Mouse (Mus musculus): ENCODE results near the gene Slamf1. TPM values are rescaled to one million over a fixed set of nuclear protein-coding genes. Genes with fewer than 3 reads are reported as not detected.

Gene Slamf1
- polyA plus RNA-seq, 1 experiment from 2014 or later: 0.29 TPM

DNA sequence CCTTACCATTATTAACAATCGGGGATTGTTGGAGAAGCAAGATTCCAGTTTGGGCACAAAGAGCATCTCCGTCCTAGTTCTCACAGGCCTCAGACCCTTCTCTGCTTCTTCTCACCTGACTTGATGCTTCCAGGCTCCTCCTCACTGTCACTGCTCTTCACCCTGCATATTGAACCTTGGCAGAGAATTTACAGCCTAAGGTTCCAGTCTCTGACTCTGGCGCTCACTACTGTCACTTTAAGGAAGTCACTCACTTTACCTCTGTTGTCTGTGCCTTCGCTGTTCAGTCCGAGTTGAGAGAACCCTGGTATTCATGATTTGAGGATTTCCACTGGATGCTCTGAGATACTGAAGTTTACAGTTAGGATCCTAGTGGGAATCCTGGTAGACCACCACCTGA is 7.3 kb downstream of the Slamf1 start:
- WGBS: 78% methylated on average over 5 of the region's 5 CpGs
- H3K27me3 ChIP-seq (ENCODE audit: control insufficient read depth, insufficient read depth, low read length): no peaks in the 10 kb centered on the region
- DNase-seq (ENCODE audit: low spot score, missing footprints) (peak; percentile 23), ATAC-seq (ENCODE audit: low FRiP score) (no peak)
- no peak overlapping the region for H3K4me3 ChIP-seq (ENCODE audit: low read depth, low read length)
- no peaks in the 10 kb centered on the region for H3K9me3 ChIP-seq (ENCODE audit: control insufficient read depth, low read length)
- H3K27ac ChIP-seq (ENCODE audit: low read depth, low read length): no peak overlapping the region
- H3K4me1 ChIP-seq (ENCODE audit: control insufficient read depth, insufficient read depth, low read length): no peaks in the 10 kb centered on the region
- no peak overlapping the region for H3K9ac ChIP-seq (ENCODE audit: low read length)
- no peak overlapping the region for H3K4me2 ChIP-seq
- H3K36me3 ChIP-seq (ENCODE audit: control insufficient read depth, insufficient read depth, low read length): no peaks in the 10 kb centered on the region

DNA sequence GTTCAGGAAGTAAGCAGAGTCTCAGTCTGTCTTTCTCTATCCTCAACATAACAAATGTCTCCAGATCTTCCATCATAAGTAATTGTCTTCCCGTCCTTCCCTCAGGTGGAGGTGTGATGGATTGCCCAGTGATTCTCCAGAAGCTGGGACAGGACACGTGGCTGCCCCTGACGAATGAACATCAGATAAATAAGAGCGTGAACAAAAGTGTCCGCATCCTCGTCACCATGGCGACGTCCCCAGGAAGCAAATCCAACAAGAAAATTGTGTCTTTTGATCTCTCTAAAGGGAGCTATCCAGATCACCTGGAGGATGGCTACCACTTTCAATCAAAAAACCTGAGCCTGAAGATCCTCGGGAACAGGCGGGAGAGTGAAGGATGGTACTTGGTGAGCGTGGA is 7.8 kb downstream of the Slamf1 start:
- Histone ChIP-seq H3K27ac (ENCODE audit: low read depth, low read length) (no peak overlapping the region), H3K27me3 (ENCODE audit: control insufficient read depth, insufficient read depth, low read length) (no peaks in the 10 kb centered on the region), H3K4me3 (ENCODE audit: low read depth, low read length) (no peak overlapping the region), H3K4me2 (no peak overlapping the region), H3K9ac (ENCODE audit: low read length) (no peak overlapping the region), H3K4me1 (ENCODE audit: control insufficient read depth, insufficient read depth, low read length) (no peaks in the 10 kb centered on the region), H3K36me3 (ENCODE audit: control insufficient read depth, insufficient read depth, low read length) (no peaks in the 10 kb centered on the region), H3K9me3 (ENCODE audit: control insufficient read depth, low read length) (no peaks in the 10 kb centered on the region)
- ATAC-seq (ENCODE audit: low FRiP score) (no peak), DNase-seq (ENCODE audit: low spot score, missing footprints) (peak; percentile 39)
- 63% methylated on average over 11 of the region's 11 CpGs for WGBS

DNA sequence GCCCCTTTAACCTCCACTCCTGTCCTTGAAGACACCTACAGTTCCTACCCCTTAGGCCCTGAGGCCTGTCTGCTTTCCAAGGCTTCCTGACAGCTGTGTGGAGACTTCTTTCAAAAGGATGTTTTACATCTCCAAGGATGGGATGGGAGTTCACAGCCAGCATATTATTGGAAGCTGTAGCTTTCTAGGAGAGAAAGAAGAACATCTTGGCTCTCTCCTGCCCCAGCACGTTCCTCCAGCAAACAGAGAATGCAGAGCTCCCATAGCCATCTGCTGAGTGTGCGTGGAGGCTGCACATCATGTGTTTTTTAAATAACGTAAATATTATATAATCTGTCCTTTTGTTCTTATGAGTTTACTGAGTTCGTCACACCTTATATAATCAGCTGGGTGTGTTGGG is 8.9 kb downstream of the Slamf1 start:
- Histone ChIP-seq H3K4me1 (ENCODE audit: control insufficient read depth, insufficient read depth, low read length) (no peaks in the 10 kb centered on the region), H3K4me2 (no peak overlapping the region), H3K9me3 (ENCODE audit: control insufficient read depth, low read length) (no peaks in the 10 kb centered on the region), H3K4me3 (ENCODE audit: low read depth, low read length) (no peak overlapping the region), H3K9ac (ENCODE audit: low read length) (no peak overlapping the region), H3K27me3 (ENCODE audit: control insufficient read depth, insufficient read depth, low read length) (no peaks in the 10 kb centered on the region), H3K27ac (ENCODE audit: low read depth, low read length) (no peak overlapping the region), H3K36me3 (ENCODE audit: control insufficient read depth, insufficient read depth, low read length) (no peaks in the 10 kb centered on the region)
- DNase-seq (ENCODE audit: low spot score, missing footprints) (no peak), ATAC-seq (ENCODE audit: low FRiP score) (no peak)
- 87% methylated on average over 4 of the region's 4 CpGs for whole genome bisulfite sequencing

DNA sequence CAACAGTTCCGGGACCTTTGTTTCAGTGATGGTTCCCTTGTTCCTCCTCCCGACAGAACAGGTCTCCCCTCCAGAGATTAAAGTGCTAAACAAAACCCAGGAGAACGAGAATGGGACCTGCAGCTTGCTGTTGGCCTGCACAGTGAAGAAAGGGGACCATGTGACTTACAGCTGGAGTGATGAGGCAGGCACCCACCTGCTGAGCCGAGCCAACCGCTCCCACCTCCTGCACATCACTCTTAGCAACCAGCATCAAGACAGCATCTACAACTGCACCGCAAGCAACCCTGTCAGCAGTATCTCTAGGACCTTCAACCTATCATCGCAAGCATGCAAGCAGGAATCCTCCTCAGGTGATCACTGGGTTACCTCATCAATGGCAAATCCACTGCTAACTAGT is 10.1 kb downstream of the Slamf1 start:
- Histone ChIP-seq H3K27me3 (ENCODE audit: control insufficient read depth, insufficient read depth, low read length) (no peaks in the 10 kb centered on the region), H3K36me3 (ENCODE audit: control insufficient read depth, insufficient read depth, low read length) (no peaks in the 10 kb centered on the region), H3K9ac (ENCODE audit: low read length) (no peak overlapping the region), H3K9me3 (ENCODE audit: control insufficient read depth, low read length) (no peaks in the 10 kb centered on the region), H3K4me3 (ENCODE audit: low read depth, low read length) (no peak overlapping the region), H3K4me1 (ENCODE audit: control insufficient read depth, insufficient read depth, low read length) (no peaks in the 10 kb centered on the region), H3K4me2 (no peak overlapping the region), H3K27ac (ENCODE audit: low read depth, low read length) (no peak overlapping the region)
- ATAC-seq (ENCODE audit: low FRiP score) (no peak), DNase-seq (ENCODE audit: low spot score, missing footprints) (peak; percentile 33)
- 80% methylated on average over 7 of the region's 7 CpGs for WGBS

DNA sequence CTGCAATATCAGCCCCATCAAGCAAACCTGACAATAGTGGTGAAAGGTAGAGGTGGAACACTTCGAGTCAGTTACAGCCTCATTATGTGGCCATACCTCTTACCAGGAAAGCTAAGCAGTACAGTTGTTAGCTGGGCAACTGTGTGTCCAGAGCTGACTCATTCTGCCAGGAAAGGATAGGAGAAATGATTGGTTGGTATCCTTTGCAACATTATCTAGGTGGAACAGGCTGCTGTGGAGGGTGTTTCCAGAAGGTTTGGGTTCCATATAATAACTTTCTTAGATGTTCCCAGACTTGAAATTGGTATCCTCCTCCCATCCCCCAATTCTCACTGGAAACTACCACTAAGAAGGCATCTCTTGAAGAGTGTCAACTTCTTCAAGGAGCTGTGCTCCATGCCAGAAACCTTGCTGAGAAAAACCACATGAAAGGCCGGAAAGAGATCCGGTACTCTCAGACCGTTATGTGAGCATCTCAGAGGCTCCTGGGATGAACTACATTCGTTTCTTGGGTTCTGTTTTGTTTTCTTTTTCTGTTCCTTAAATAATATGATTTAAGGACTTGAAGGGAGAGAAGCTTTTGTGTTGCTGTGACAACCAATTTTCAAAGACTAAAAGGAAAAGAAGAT is 15.5 kb downstream of the Slamf1 start:
- Histone ChIP-seq H3K27me3 (ENCODE audit: control insufficient read depth, insufficient read depth, low read length) (no peaks in the 10 kb centered on the region), H3K4me1 (ENCODE audit: control insufficient read depth, insufficient read depth, low read length) (no peaks in the 10 kb centered on the region), H3K9me3 (ENCODE audit: control insufficient read depth, low read length) (no peaks in the 10 kb centered on the region), H3K27ac (ENCODE audit: low read depth, low read length) (no peak overlapping the region), H3K4me2 (no peak overlapping the region), H3K4me3 (ENCODE audit: low read depth, low read length) (no peak overlapping the region), H3K36me3 (ENCODE audit: control insufficient read depth, insufficient read depth, low read length) (no peaks in the 10 kb centered on the region), H3K9ac (ENCODE audit: low read length) (no peak overlapping the region)
- DNase-seq (ENCODE audit: low spot score, missing footprints) (no peak), ATAC-seq (ENCODE audit: low FRiP score) (no peak)
- WGBS: 86% methylated on average over 5 of the region's 5 CpGs

DNA sequence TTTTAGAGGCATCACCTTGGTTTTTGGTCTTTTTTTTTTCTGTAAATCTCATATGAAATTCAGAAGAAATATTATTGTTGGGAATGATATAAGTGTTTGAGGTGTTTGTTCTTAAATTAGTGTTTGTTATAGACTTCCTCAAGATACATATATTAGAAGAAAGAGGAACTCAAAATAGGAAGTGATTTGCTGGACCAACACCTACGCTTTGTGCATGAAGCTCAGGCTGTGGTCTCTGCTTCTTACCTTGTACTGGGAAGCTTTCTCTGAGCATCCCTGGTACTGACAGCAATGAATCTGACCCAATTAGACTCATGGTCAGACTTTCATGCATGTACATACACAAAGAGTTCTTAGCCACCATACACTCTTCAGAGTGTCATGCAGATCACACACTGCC is 18.9 kb downstream of the Slamf1 start:
- Histone ChIP-seq H3K36me3 (ENCODE audit: control insufficient read depth, insufficient read depth, low read length) (no peaks in the 10 kb centered on the region), H3K9ac (ENCODE audit: low read length) (no peak overlapping the region), H3K4me2 (no peak overlapping the region), H3K4me1 (ENCODE audit: control insufficient read depth, insufficient read depth, low read length) (no peaks in the 10 kb centered on the region), H3K27me3 (ENCODE audit: control insufficient read depth, insufficient read depth, low read length) (no peaks in the 10 kb centered on the region), H3K9me3 (ENCODE audit: control insufficient read depth, low read length) (no peaks in the 10 kb centered on the region), H3K4me3 (ENCODE audit: low read depth, low read length) (no peak overlapping the region), H3K27ac (ENCODE audit: low read depth, low read length) (no peak overlapping the region)
- 100% methylated on average over 1 of the region's 1 CpGs for WGBS
- DNase-seq (ENCODE audit: low spot score, missing footprints) (no peak), ATAC-seq (ENCODE audit: low FRiP score) (no peak)

DNA sequence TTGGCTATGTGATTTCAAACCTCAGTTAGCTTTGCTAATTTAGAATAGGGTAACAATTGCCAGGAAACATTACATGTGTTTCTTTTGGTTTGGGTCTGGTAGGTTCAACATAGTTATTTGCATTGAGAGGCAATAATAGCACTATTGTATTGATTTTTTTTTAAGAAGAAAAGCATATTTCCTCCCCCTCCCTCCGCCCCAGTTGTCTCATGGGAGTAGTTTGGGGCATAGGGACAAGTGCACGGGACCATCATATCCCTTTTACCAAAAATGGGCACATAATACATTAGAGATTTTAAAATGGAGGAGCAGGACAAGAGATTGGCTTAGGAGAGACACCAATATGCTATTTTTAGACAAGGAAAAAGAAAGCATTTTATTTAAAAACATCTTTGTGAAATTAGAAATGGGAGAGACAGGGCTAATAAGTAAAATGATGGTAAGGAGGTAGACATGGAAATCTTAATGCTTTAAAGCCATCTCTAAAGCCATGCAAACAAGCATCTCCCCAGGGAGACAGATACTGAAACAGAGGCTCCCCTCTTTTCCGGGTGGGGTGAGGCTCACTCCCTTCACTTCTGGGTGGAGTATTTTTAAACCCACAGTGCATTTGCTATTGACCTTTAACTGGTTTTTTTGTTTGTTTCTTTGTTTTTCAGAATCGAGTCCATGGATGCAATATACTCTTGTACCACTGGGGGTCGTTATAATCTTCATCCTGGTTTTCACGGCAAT is 20.5 kb downstream of the Slamf1 start:
- H3K27me3 ChIP-seq (ENCODE audit: control insufficient read depth, insufficient read depth, low read length): no peaks in the 10 kb centered on the region
- no peak overlapping the region for H3K9ac ChIP-seq (ENCODE audit: low read length)
- no peak overlapping the region for H3K4me2 ChIP-seq
- H3K36me3 ChIP-seq (ENCODE audit: control insufficient read depth, insufficient read depth, low read length): no peaks in the 10 kb centered on the region
- 69% methylated on average over 6 of the region's 6 CpGs for WGBS
- ATAC-seq (ENCODE audit: low FRiP score) (no peak), DNase-seq (ENCODE audit: low spot score, missing footprints) (no peak)
- H3K9me3 ChIP-seq (ENCODE audit: control insufficient read depth, low read length): no peaks in the 10 kb centered on the region
- no peak overlapping the region for H3K4me3 ChIP-seq (ENCODE audit: low read depth, low read length)
- no peak overlapping the region for H3K27ac ChIP-seq (ENCODE audit: low read depth, low read length)
- H3K4me1 ChIP-seq (ENCODE audit: control insufficient read depth, insufficient read depth, low read length): no peaks in the 10 kb centered on the region

DNA sequence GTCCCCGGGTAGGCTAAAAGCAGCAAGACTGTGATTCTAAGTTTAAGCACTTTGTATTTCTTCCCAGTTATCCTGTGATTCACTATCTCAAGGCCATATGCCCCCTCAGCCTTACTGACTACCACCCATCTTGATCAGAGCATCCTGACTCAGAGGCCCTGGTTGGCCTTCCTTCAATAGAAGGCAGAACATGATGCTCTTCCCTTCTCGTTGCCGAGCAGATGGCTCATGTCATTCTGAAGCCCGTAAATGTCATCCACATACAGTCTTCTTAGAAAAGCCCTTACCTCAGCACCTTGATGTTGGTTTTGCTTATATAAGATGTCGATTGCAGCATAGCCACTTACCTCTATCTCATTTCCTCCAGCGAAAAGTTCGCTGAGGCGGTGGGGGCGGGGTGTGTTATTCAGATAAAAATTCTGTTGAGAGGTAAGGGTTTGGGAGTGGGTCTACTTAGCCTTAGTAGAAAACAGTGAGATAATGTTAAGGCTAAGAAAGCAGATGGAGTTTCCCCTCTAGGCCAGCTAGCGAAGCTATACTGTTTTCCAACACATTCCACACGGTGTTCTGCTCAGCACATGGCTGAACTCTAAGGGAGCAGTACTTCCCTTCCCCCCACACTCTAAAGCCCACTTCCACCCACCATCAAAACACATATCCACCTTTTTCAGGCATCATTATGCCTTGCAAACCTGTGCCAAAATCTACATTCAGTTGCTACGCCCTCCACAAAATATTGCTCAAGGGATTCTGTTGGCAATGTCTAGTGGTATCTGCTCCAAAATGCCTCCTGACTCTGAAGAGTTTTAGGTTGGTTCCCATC is 21.7 kb downstream of the Slamf1 start:
- no peak overlapping the region for H3K4me3 ChIP-seq (ENCODE audit: low read depth, low read length)
- no peak for ATAC-seq (ENCODE audit: low FRiP score)
- H3K36me3 ChIP-seq (ENCODE audit: control insufficient read depth, insufficient read depth, low read length): no peaks in the 10 kb centered on the region
- no peak overlapping the region for H3K4me2 ChIP-seq
- H3K27ac ChIP-seq (ENCODE audit: low read depth, low read length): no peak overlapping the region
- DNase-seq (ENCODE audit: low spot score, missing footprints): no peak
- WGBS: 90% methylated on average over 12 of the region's 12 CpGs
- no peaks in the 10 kb centered on the region for H3K4me1 ChIP-seq (ENCODE audit: control insufficient read depth, insufficient read depth, low read length)
- H3K9ac ChIP-seq (ENCODE audit: low read length): no peak overlapping the region
- H3K27me3 ChIP-seq (ENCODE audit: control insufficient read depth, insufficient read depth, low read length): no peaks in the 10 kb centered on the region
- H3K9me3 ChIP-seq (ENCODE audit: control insufficient read depth, low read length): no peaks in the 10 kb centered on the region

DNA sequence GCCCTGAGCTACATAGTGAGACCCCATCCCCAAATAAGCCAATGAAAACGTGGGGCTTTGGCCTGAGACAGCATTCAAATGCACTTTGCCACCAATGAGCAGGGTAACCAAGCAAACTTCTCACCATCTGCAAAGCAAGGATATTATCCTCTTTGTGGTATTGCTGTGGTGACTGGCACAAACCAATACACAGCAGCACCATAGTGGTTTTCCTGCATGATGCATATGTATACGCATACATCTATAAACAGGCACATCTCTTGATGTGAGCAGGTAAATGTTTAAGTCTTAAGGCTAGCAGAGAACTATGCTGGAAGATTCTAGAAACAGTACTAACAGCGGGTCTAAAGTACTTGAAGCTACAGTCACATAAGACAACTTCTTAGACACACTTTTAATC is 22.5 kb downstream of the Slamf1 start:
- no peaks in the 10 kb centered on the region for H3K4me1 ChIP-seq (ENCODE audit: control insufficient read depth, insufficient read depth, low read length)
- H3K4me3 ChIP-seq (ENCODE audit: low read depth, low read length): no peak overlapping the region
- no peaks in the 10 kb centered on the region for H3K9me3 ChIP-seq (ENCODE audit: control insufficient read depth, low read length)
- H3K36me3 ChIP-seq (ENCODE audit: control insufficient read depth, insufficient read depth, low read length): no peaks in the 10 kb centered on the region
- ATAC-seq (ENCODE audit: low FRiP score) (no peak), DNase-seq (ENCODE audit: low spot score, missing footprints) (no peak)
- no peak overlapping the region for H3K9ac ChIP-seq (ENCODE audit: low read length)
- no peak overlapping the region for H3K4me2 ChIP-seq
- no peaks in the 10 kb centered on the region for H3K27me3 ChIP-seq (ENCODE audit: control insufficient read depth, insufficient read depth, low read length)
- WGBS: 85% methylated on average over 3 of the region's 3 CpGs
- no peak overlapping the region for H3K27ac ChIP-seq (ENCODE audit: low read depth, low read length)
